Mouse (Mus musculus) frontal cortex, postnatal 14 days (tissue): ENCODE results near the gene Tmem150c.

Experiments
- DNase-seq, 2 experiments: peaks; one replicate each; pipeline ENCODE4 v3.0.0; 2022; ENCODE audit warnings: low spot score in 2 of 2

Gene Tmem150c

GRCm38 (mm10) chr5:100097967-100098366 lies 61.6 kb downstream of the Tmem150c start:
- DNase-seq, result no peak

GRCm38 (mm10) chr5:100096955-100097354 lies 62.7 kb downstream of the Tmem150c start:
- DNase-seq, result no peak

DNA sequence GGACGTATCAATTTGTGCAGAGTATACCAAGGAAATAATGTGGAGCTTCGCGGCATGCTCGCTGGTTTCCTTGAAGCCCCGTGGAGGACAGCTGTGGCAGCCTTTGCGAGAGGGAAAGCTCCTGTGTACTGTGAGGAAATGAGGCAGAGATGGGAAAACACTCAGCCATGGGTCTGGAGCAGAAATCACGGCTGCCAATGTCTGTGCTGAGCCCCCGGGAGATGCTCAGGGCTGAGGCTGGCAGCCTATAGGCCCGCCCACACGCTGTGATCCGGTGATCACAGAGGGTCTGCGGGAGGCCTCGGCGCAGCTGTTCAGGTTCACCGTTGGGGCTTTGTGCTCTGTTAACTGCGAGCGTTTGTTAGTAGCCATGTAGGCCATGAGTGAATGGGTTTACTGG lies 68.0 kb downstream of the Tmem150c start:
- no peak for DNase-seq

DNA sequence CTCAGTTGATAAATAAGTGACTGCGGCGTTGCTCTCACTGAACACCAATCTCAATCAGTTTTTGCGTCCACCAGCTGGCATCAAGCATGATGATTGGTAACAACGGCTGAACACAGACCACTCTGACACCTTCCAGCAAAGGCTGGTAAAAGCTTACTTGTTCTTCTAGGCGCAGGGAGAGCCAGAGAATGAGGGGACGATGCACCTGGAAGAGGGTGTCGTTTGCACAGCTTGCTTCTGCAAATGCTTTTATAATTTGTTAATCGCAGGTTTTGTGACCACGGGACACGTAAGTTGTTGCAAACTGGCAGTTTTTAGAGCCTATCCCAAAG lies 68.4 kb downstream of the Tmem150c start:
- no peak for DNase-seq

- DNase-seq, result no peak
Observed at GRCm38 (mm10) chr5:100090515-100091262, 68.9 kb downstream of the Tmem150c start.

GRCm38 (mm10) chr5:100085097-100085496 lies 74.5 kb downstream of the Tmem150c start:
- no peak for DNase-seq

GRCm38 (mm10) chr5:100083953-100084562 lies 75.5 kb downstream of the Tmem150c start:
- DNase-seq, result no peak

GRCm38 (mm10) chr5:100082006-100082405 lies 77.6 kb downstream of the Tmem150c start:
- DNase-seq, result no peak

- no peak for DNase-seq
Observed at GRCm38 (mm10) chr5:100079931-100080275, 79.7 kb downstream of the Tmem150c start.

DNA sequence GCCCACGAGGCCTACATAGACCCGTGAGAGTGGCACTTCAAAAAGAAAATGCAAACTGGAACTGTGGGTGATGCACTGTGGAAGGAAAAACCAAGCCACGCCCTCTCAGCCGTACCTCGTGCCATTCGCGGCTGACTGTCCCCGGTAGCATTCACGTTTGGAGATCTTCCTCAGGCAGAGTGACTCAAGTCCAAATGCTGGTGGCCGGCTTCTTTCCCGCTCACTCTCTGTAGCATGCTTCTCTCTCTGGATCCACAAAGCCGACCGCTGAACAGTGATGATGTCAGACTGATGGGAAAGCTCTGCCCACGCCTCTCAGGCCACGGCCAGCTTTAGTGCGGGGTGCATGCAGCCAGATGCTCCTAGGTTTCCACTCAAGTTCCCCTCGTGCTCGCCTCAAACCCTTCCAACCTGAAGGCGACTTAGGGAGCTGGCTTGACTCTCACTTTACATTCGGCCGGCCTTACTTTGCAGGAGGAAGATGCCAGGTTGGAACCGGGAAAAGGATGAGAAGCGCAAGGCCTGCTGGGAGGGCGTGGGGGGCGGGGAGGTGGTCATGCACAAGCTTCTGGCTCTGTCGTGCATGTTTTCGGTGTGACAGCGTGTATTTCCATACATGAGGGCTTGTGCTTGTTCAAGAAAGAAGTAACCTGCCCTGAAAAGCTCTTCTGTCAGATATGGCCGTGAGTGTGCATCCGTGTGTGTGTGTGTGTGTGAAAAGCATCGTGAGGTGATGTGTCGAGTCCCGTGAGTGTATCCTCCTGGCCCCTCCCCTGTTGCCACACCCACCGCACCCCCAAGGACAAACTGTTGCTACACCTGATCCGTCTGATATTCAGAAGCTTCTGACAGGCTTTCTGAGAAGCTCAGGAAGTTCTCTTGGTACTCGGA lies 80.3 kb downstream of the Tmem150c start:
- DNase-seq, result no peak

GRCm38 (mm10) chr5:100074571-100074970 lies 85.0 kb downstream of the Tmem150c start:
- DNase-seq, result no peak

- DNase-seq, result no peak
Observed at GRCm38 (mm10) chr5:100072557-100072956, 87.1 kb downstream of the Tmem150c start.

DNA sequence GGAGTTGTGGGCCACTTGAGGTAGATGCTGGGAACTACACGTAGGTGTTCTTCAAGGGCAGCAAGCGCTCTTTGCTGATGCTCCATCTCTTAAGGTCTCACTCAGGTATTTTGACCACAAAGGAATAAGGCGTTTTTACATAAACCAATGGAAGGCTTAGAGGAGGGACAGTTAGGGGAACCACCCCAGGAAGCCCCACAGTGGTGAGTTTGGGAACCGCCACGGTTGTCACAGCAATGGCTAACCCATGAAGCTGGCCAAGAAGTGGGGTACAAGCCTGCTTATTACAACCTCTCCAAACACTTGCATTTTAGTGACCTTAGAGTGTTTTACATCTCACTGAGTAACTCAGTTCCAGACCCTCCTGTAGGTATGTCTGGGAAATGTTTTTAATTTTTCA lies 88.1 kb downstream of the Tmem150c start:
- DNase-seq, result no peak

GRCm38 (mm10) chr5:100070255-100070654 lies 89.4 kb downstream of the Tmem150c start:
- peak; percentile 64 to 86 for DNase-seq

DNA sequence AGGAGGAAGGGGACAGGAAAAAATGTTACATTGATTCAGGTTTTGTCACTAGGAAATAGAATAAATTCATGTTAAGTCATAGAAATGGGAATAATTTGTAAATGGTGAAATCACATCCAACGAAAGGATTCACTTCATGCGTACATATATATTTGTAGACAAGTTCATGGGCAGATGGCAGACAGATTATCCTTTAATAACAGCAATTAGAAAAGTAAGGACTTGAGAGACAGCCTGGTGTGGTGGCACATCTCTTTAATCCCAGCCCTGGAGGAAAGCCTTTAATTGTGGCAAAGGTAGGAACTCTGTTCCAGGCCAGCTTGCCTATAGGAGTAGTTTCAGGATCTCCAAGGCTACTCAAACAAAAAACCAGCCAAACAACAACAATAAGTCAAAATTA lies 90.1 kb downstream of the Tmem150c start:
- DNase-seq, result no peak

- DNase-seq, result no peak
Observed at GRCm38 (mm10) chr5:100067579-100067978, 92.0 kb downstream of the Tmem150c start.

GRCm38 (mm10) chr5:100060876-100061275 lies 98.7 kb downstream of the Tmem150c start:
- no peak for DNase-seq

- no peak for DNase-seq
Observed at GRCm38 (mm10) chr5:100059326-100059725, 100.3 kb downstream of the Tmem150c start.

DNA sequence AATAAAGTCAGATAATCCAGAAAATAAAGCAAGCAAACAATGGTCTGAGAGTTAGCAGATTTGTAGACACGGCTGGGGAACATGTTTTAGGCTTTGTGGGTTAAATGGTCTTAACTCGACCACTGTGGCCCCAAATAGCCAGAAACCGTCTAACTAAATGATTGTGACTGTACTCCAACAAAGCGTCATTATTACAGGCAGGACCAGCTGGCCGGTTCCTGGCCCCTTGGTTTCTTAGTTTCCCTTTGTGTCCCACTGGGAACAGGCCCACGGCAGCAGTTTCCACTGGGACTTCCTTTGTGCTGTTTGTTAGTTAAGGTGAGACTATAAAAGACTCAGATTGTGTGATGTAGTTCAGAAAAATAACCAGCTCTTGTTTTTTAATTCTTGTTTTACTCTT lies 100.9 kb downstream of the Tmem150c start:
- no peak for DNase-seq

GRCm38 (mm10) chr5:100057461-100058209 lies 102.0 kb downstream of the Tmem150c start:
- DNase-seq, result no peak

DNA sequence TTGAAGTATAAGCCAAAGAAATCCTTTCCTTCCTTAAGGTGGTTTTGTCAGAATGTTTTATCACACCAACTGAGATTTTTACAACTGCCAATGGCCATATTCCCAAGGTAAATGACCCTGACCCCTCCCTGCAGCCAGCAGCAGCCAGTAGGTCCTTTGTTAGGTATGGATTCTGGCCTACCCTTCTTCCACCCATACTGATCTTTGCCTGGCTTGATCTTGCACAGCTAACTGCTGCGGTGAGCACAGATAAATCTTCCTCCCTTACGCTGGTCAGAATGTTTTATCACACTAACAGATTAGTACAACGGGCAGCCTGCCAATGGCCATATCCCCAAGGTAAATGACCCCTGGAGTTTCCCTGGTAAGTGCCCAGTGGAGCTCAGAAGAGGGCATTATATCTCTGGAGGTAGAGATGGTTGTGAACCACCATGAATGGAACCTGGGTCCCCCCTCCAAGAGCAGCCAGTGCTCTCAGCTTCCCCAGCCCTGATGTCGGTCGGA lies 103.7 kb downstream of the Tmem150c start:
- DNase-seq, result no peak
